Mouse (Mus musculus): ENCODE measurements around the gene Fank1.
A peak's percentile ranks its signal among the peaks of the same experiment; 100 is the strongest.

Fank1 gene

GRCm38 (mm10) chr7:133776626-133776996, at the start of gene Fank1:
Gene Fank1, plus strand, starts transcription at chr7:133776861.
- DNase-seq (ENCODE audit: low spot score), result peak; percentile 88

GRCm38 (mm10) chr7:133727027-133727426, 49.6 kb upstream of the Fank1 start:
- no peak for DNase-seq (ENCODE audit: low spot score)

- no peak for DNase-seq (ENCODE audit: low spot score)
Observed at GRCm38 (mm10) chr7:133729351-133729750, 47.3 kb upstream of the Fank1 start.

- DNase-seq (ENCODE audit: low spot score), result no peak
Observed at GRCm38 (mm10) chr7:133730324-133731191, 46.1 kb upstream of the Fank1 start.

GRCm38 (mm10) chr7:133731971-133732645, 44.6 kb upstream of the Fank1 start:
- peak; percentile 23 for DNase-seq (ENCODE audit: low spot score)

GRCm38 (mm10) chr7:133740558-133740957, 36.1 kb upstream of the Fank1 start:
- DNase-seq (ENCODE audit: low spot score), result no peak

GRCm38 (mm10) chr7:133742530-133743325, 33.9 kb upstream of the Fank1 start:
- DNase-seq (ENCODE audit: low spot score), result no peak

- no peak for DNase-seq (ENCODE audit: low spot score)
Observed at GRCm38 (mm10) chr7:133743611-133744010, 33.0 kb upstream of the Fank1 start.

- no peak for DNase-seq (ENCODE audit: low spot score)
Observed at GRCm38 (mm10) chr7:133744209-133744608, 32.5 kb upstream of the Fank1 start.

- no peak for DNase-seq (ENCODE audit: low spot score)
Observed at GRCm38 (mm10) chr7:133744701-133745100, 32.0 kb upstream of the Fank1 start.

- no peak for DNase-seq (ENCODE audit: low spot score)
Observed at GRCm38 (mm10) chr7:133747372-133747771, 29.3 kb upstream of the Fank1 start.

GRCm38 (mm10) chr7:133748753-133749152, 27.9 kb upstream of the Fank1 start:
- DNase-seq (ENCODE audit: low spot score), result no peak

- peak; percentile 30 for DNase-seq (ENCODE audit: low spot score)
Observed at GRCm38 (mm10) chr7:133750666-133751065, 26.0 kb upstream of the Fank1 start.

GRCm38 (mm10) chr7:133751163-133751562, 25.5 kb upstream of the Fank1 start:
- no peak for DNase-seq (ENCODE audit: low spot score)

- peak; percentile 47 for DNase-seq (ENCODE audit: low spot score)
Observed at GRCm38 (mm10) chr7:133757961-133758455, 18.7 kb upstream of the Fank1 start.

GRCm38 (mm10) chr7:133758716-133759115, 17.9 kb upstream of the Fank1 start:
- no peak for DNase-seq (ENCODE audit: low spot score)

GRCm38 (mm10) chr7:133759611-133760353, 16.9 kb upstream of the Fank1 start:
- no peak for DNase-seq (ENCODE audit: low spot score)

GRCm38 (mm10) chr7:133762696-133763095, 14.0 kb upstream of the Fank1 start:
- DNase-seq (ENCODE audit: low spot score), result no peak

GRCm38 (mm10) chr7:133764425-133764824, 12.2 kb upstream of the Fank1 start:
- DNase-seq (ENCODE audit: low spot score), result no peak

- DNase-seq (ENCODE audit: low spot score), result no peak
Observed at GRCm38 (mm10) chr7:133765240-133765848, 11.3 kb upstream of the Fank1 start.

GRCm38 (mm10) chr7:133765849-133766243, 10.8 kb upstream of the Fank1 start:
- DNase-seq (ENCODE audit: low spot score), result no peak

All from MN1 (cell line).